Mouse (Mus musculus) fat pad, adult 2 months (tissue): ENCODE data around the gene Gm20219.

Experiments
- DNase-seq: peaks from one replicate; pipeline ENCODE4 v3.0.0-alpha.2; 2011; ENCODE audit warnings: low read depth, low spot score; ENCODE audit errors: extremely low read depth

The Gm20219 gene

GRCm38 (mm10) chr17:56554122-56554551 is at the start of gene Gm20219:
Gene Gm20219, minus strand, starts transcription at chr17:56554387.
- DNase-seq = peak; percentile 77

DNA sequence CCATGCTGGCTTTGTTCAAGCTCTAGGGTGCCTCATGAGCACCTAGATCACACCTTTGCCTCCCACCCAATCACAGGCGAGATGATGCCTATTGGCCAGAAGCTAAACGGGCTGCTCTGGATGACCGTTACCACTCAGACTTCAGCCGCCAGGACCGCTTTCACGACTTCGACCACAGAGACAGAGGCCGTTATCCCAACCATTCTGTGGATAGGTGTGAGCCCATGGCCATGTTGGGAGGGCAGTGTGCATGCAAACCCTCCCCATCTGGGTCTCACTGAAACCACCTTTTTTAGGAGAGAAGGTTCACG is 49.8 kb upstream of the Gm20219 start:
- no peak for DNase-seq

GRCm38 (mm10) chr17:56603186-56604069 is 49.2 kb upstream of the Gm20219 start:
- DNase-seq = no peak

- no peak for DNase-seq
These were observed 39.5 kb upstream of the Gm20219 start for GRCm38 (mm10) chr17:56593527-56594271.

DNA sequence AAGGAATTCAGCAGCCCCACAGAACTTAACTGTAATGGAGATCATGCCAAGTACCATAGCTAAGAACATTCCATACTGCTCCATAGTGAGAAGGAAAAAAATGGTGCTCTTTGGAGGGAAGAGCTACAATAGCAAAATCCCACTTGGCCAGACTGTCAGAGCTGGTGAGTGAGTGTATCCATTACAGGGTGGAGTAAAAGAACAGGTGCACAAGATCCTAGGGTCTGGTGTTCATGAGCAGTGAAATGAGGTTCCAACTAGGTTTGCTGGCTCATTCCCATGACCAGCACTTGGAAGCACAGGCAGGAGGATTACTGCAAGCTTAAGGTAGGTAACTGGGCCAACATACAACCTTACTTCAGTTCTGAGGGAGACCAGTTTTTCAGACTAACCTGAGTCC is 38.4 kb upstream of the Gm20219 start:
- DNase-seq = no peak

GRCm38 (mm10) chr17:56588921-56589320 is 34.7 kb upstream of the Gm20219 start:
- no peak for DNase-seq

DNA sequence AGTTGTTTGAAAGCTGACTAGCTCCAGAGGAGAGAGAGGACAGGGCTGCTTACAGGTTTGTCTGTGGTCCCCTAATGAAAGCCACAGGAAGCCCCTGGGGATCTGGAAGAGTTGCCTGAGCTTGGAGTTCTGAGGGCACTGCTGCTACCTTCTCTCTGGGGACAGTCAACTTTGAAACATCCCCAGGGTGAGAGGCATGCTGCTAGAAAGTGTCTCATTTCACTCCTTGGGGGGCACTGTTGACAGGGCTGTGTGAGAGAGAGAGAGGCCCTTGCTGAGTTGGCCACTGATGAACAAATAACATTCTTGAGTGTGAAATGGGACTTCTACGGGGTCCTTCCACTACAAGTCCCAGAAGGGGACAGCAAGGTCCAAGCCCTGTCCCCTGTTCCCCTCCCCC is 33.6 kb upstream of the Gm20219 start:
- DNase-seq = no peak

DNA sequence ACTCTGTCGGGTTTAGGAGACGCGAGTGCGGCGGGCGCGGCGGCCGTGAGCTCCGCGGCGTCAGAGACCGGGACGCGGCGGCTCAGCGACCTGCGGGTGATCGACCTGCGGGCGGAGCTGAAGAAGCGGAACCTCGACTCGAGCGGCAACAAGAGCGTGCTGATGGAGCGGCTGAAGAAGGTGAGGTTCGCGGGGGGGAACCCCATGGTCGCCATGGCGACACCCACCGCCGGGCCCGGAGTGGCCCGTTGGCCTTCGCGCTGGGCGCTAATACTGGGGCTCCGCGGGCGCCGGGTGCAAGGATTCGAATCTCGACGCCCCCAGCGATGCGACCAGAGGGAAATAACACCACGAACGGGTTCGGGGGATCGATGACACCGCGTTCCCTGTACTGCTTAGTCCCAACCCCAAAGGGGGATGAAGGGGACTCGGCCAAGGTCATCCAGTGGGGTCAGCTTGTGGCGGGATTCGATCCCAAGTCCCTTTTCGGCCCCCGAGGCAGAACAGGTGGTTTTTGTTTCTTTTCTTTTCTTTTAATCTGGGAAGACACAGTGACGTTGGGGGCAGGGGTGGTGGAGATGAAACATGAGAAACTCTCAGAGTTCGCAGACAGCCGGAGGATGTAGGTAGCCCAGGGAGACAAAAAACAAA is 31.1 kb upstream of the Gm20219 start:
- DNase-seq = no peak

DNA sequence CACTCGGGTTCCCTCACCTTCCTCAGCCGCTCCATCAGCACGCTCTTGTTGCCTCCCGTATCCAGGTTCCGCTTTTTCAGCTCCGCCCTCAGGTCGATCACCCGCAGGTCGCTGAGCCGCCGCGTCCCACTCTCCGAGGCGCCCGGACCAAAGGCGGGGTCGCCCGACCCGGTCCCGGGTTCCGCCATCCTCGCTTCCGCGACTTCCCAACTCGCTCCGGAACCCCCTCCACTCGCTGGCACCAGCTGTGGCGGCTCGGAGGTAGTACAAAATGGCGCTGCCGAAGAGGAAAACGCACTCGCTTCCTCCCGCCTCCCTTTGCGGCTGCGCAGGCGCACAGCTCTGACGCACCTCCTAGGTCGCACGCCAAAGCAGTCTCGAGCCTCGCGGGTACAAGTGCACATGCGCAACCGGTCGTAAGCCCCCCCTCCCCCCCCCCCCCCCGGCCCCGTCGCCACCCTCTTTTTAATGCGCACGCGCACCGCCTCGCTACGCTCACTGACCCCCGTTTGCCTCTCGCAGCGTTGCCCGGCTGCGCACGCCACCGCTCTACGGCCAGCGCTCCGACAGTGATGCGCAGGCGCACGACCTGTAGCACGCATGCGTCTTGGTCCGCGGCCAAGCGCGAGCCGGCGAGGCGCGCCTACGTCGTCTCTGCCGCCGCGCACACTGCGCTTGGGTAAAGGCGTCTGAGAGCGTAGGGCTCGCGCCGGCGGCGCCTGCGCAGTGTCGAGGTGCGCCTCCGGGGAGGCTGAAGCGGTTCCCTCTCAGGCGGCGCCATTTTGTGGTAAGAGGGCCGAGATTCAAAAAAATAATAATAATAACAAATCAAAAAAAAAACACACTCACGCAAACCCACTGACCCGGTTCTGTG is 30.3 kb upstream of the Gm20219 start, which contains the start of the genes Safb2 and Safb:
TSS of gene Safb2 (minus strand) at position 329 of the 874 bp plus-strand sequence.
TSS of gene Safb (plus strand) at position 569 of the 874 bp plus-strand sequence.
- peak; percentile 59 for DNase-seq

GRCm38 (mm10) chr17:56583611-56584256 is 29.5 kb upstream of the Gm20219 start:
- DNase-seq = no peak

DNA sequence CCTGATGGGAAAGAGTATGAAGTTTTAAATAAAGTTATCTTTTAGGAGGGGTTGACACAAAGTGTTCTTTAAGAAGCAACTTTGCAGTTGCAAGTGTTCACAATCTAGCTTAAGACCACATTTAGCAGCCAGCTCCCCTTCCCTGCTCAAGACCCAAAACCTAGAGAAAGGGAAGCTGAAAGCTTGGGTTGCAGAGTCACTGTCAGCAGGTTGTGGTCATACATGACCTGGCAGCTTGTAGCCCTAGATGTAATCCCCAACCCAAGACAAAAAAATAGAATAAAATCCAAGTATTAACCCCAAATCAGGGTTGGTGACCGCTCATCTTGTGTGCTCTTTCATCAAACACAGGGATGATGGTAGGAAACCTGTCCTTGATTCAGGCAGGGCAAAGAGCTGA is 28.9 kb upstream of the Gm20219 start:
- no peak for DNase-seq

DNA sequence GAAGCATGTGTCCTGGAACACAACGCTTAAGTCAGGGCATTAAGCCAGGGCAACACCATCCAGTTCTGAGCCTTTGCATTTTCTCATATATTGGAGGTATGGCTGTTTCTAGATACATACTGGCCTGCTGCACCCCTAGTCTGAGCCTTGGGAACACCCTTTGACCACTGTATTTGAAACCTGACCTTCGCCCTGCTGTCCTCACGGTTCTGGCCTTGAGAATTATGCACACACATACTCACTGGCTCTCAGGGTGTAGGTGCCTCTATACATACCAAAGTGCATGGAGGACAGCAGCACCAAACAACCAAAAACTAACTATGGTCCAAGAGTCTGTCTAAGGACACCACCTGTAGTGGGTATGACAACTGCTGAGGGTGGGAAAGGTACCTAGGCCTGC is 18.8 kb upstream of the Gm20219 start:
- no peak for DNase-seq

DNA sequence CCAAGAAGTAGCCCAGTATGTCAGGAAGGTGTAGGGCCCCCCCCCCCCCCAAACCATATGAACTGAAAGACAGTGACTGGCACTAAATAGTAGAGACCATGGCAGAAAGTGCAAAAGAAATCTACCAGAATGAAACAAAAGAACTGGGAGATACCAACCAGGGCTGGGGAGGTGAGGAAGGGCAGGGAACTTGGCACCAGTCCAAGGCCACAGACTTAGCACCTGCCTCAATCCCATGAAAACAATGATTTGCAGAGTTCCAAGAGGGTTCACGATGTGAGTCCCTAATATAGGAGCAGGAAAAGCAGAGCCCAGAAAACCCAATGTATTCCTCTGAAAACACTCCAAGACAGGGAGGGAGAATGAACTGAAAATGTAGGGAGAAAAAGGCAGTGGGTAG is 18.0 kb upstream of the Gm20219 start:
- DNase-seq = no peak

- no peak for DNase-seq
These were observed 16.1 kb upstream of the Gm20219 start for GRCm38 (mm10) chr17:56570287-56570686.

- no peak for DNase-seq
These were observed 13.2 kb upstream of the Gm20219 start for GRCm38 (mm10) chr17:56567370-56567769.

GRCm38 (mm10) chr17:56566918-56567317 is 12.7 kb upstream of the Gm20219 start:
- DNase-seq = no peak

- DNase-seq = no peak
These were observed 12.1 kb upstream of the Gm20219 start for GRCm38 (mm10) chr17:56566293-56566692.

DNA sequence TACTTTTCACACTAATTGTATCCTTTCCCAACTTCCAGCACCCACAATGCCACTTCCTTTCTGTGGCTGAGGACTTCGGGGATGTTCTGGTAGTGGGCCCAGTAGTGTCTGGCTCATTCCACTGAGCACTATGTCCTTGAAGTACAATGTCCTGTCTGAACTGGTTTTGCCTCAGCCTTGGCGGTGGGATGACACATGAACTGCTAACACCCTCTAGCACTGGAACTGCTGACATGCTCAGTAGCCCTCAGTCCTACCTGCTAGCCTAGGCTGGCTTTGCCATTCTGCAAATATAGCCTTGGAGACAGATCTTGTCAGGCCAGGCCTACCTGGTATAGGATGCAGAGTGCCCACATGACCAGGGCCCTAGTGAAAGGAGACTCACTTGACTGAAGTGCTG is 7.7 kb upstream of the Gm20219 start:
- no peak for DNase-seq

DNA sequence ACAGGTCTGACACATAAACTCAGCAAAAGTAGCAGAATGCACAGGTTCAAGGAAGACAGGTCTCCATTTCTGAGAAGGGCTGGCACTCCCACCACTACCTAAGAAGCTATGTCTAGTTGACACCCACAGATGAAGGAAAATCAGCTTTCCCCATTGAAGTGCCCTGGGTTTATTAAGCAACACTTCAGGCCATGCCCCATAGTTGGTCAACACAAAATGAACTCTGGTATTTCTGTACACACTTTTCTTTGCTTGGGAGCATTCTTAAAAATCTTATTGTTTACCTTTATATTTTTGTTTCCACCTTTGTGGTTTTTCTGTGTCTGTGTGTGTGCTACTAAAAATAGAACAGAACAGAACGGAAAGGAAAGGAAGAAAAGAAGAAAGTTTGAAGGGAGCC is 5.9 kb upstream of the Gm20219 start:
- no peak for DNase-seq

DNA sequence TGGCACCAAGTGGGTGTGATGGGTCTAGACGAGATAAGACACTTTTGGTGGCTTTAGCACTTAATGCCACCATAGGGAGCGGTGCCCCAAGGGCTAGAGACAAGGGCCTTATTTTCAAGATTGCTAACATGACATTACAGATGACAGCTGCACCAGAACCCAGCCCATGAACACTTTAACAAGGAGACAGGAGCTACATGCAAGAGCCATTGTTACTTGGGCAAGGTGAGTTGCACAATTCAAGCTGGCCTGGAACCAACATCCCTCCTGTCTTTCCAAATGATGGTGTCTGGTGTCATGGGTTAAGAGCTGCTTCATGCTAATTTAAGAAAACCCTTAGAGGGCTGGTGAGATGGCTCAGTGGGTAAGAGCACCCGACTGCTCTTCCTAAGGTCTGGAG is 5.2 kb upstream of the Gm20219 start:
- DNase-seq = peak; percentile 84
